Mouse (Mus musculus) heart, embryonic 15.5 days (tissue): Measurements from ENCODE around the gene Sephs1. TPM values are rescaled to one million over a fixed set of nuclear protein-coding genes. Genes with fewer than 3 reads are reported as not detected.

ENCODE experiments used
- ATAC-seq: fragments of 200-750 bp; cut with Nextera tagmentation; replicated peaks from 2 replicates; pipeline ENCODE4 v1.8.0; 2017; ENCODE audit warnings: low read depth, moderate TSS enrichment; ENCODE audit not compliant: insufficient number of reproducible peaks, insufficient read depth, low FRiP score
- H3K27ac ChIP-seq: fragments of 300-500 bp; sonication (generic); 2 replicates; pipeline ENCODE4 v1.5.1; 2015; ENCODE audit warnings: mild to moderate bottlenecking, inconsistent platforms
- H3K27me3 ChIP-seq: fragments of 300-500 bp; sonication (generic); 2 replicates; pipeline ENCODE4 v1.6.1; 2015; ENCODE audit warnings: inconsistent platforms
- H3K36me3 ChIP-seq: fragments of 300-500 bp; sonication (generic); 2 replicates; pipeline ENCODE4 v1.6.1; 2015; ENCODE audit warnings: mild to moderate bottlenecking, inconsistent platforms
- H3K4me1 ChIP-seq: fragments of 300-500 bp; sonication (generic); replicated peaks from 2 replicates; pipeline ENCODE4 v1.6.1; 2015; ENCODE audit warnings: inconsistent platforms
- H3K4me2 ChIP-seq: fragments of 300-500 bp; sonication (generic); 2 replicates; pipeline ENCODE4 v1.6.1; 2015; ENCODE audit warnings: inconsistent platforms, mild to moderate bottlenecking, moderate library complexity
- H3K4me3 ChIP-seq: fragments of 300-500 bp; sonication (generic); 2 replicates; pipeline ENCODE4 v1.5.1; 2015; ENCODE audit warnings: mild to moderate bottlenecking, inconsistent platforms
- H3K9ac ChIP-seq: fragments of 300-500 bp; sonication (generic); 2 replicates; pipeline ENCODE4 v1.6.1; 2015; ENCODE audit warnings: mild to moderate bottlenecking, inconsistent platforms
- H3K9me3 ChIP-seq: fragments of 300-500 bp; sonication (generic); replicated peaks from 2 replicates; pipeline ENCODE4 v1.6.1; 2016; ENCODE audit warnings: inconsistent platforms
- WGBS: fragments of 180-500 bp; shearing (Covaris S2); methylation state at CpG from one replicate; pipeline ENCODE4 v1.1.7; 2015; ENCODE audit warnings: mixed read lengths; 5-methylcytosine and 5-hydroxymethylcytosine counted together
- polyA plus RNA-seq: library from polyadenylated mRNA; unstranded; fragments of >200 nt; fragmentation: Nextera tagmentation; extraction: Ambion mirVana; gene quantifications from 2 replicates; pipeline ENCODE4 v1.2.1, GENCODE M21; 2015

Gene Sephs1
- 33.7 and 42.3 TPM in 2 replicates for polyA plus RNA-seq

- no peaks in the 10 kb centered on the region for H3K27me3 ChIP-seq
- under 1% methylated on average over 98 of the region's 115 CpGs for WGBS
These were observed at the start of gene Sephs1 for GRCm38 (mm10) chr2:4881350-4882248. Gene Sephs1, plus strand, starts transcription at chr2:4881564.

GRCm38 (mm10) chr2:4832166-4832565, 49.2 kb upstream of the Sephs1 start:
- H3K4me3 ChIP-seq, result no peak overlapping the region
- no peaks in the 10 kb centered on the region for H3K9me3 ChIP-seq
- 69% methylated on average over 4 of the region's 4 CpGs for WGBS
- H3K27ac ChIP-seq, result no peak overlapping the region
- no peak overlapping the region for H3K4me2 ChIP-seq
- H3K9ac ChIP-seq, result no peak overlapping the region
- no peaks in the 10 kb centered on the region for H3K27me3 ChIP-seq
- H3K4me1 ChIP-seq, result no peaks in the 10 kb centered on the region
- no peak for ATAC-seq
- no peaks in the 10 kb centered on the region for H3K36me3 ChIP-seq

More at GRCm38 (mm10) chr2:4881350-4882248, at the start of gene Sephs1:
- peak; percentile 74 for ATAC-seq
- peak within 1 kb of the TSS; percentile 99 for H3K9ac ChIP-seq
- peak within 1 kb of the TSS; percentile 89 for H3K4me2 ChIP-seq
- no peaks in the 10 kb centered on the region for H3K9me3 ChIP-seq
- peaks cover 19% of the 10 kb centered on the region for H3K4me1 ChIP-seq
- H3K4me3 ChIP-seq, result peak within 1 kb of the TSS; percentile 93
- peaks cover 14% of the 10 kb centered on the region for H3K36me3 ChIP-seq
- peak within 1 kb of the TSS; percentile 100 for H3K27ac ChIP-seq

- Histone ChIP-seq H3K9ac (no peak overlapping the region), H3K9me3 (no peaks in the 10 kb centered on the region), H3K4me2 (no peak overlapping the region), H3K4me1 (no peaks in the 10 kb centered on the region), H3K4me3 (no peak overlapping the region), H3K27me3 (no peaks in the 10 kb centered on the region), H3K36me3 (no peaks in the 10 kb centered on the region), H3K27ac (no peak overlapping the region)
- no peak for ATAC-seq
- 88% methylated on average over 2 of the region's 2 CpGs for WGBS
These were observed 31.9 kb upstream of the Sephs1 start for GRCm38 (mm10) chr2:4849449-4849848.

- no peaks in the 10 kb centered on the region for H3K9me3 ChIP-seq
- H3K4me3 ChIP-seq, result no peak overlapping the region
- H3K4me1 ChIP-seq, result no peaks in the 10 kb centered on the region
- no peaks in the 10 kb centered on the region for H3K27me3 ChIP-seq
- H3K9ac ChIP-seq, result no peak overlapping the region
- no peak overlapping the region for H3K27ac ChIP-seq
- WGBS, result 60% methylated on average over 5 of the region's 5 CpGs
- no peak overlapping the region for H3K4me2 ChIP-seq
- H3K36me3 ChIP-seq, result no peaks in the 10 kb centered on the region
- ATAC-seq, result no peak
These were observed 24.2 kb upstream of the Sephs1 start for GRCm38 (mm10) chr2:4857186-4857585.

GRCm38 (mm10) chr2:4858161-4858560, 23.2 kb upstream of the Sephs1 start:
- ATAC-seq, result no peak
- 62% methylated on average over 10 of the region's 10 CpGs for WGBS
- no peak overlapping the region for H3K4me3 ChIP-seq

GRCm38 (mm10) chr2:4864008-4864816, 17.2 kb upstream of the Sephs1 start:
- ATAC-seq, result peak; percentile 45; the same call in 1 of the 2 replicates
- H3K27ac ChIP-seq, result no peak overlapping the region
- no peak overlapping the region for H3K9ac ChIP-seq
- no peaks in the 10 kb centered on the region for H3K36me3 ChIP-seq
- H3K27me3 ChIP-seq, result no peaks in the 10 kb centered on the region
- no peaks in the 10 kb centered on the region for H3K9me3 ChIP-seq
- H3K4me1 ChIP-seq, result no peaks in the 10 kb centered on the region
- WGBS, result 41% methylated on average over 7 of the region's 7 CpGs
- no peak overlapping the region for H3K4me3 ChIP-seq
- no peak overlapping the region for H3K4me2 ChIP-seq

More at GRCm38 (mm10) chr2:4858161-4858560, 23.2 kb upstream of the Sephs1 start:
- Histone ChIP-seq H3K27ac (no peak overlapping the region), H3K9me3 (no peaks in the 10 kb centered on the region), H3K4me1 (no peaks in the 10 kb centered on the region), H3K9ac (no peak overlapping the region), H3K27me3 (no peaks in the 10 kb centered on the region), H3K36me3 (no peaks in the 10 kb centered on the region), H3K4me2 (no peak overlapping the region)

- H3K4me3 ChIP-seq, result no peak overlapping the region
- H3K36me3 ChIP-seq, result no peaks in the 10 kb centered on the region
- no peak for ATAC-seq
- H3K9ac ChIP-seq, result no peak overlapping the region
- WGBS, result 39% methylated on average over 9 of the region's 9 CpGs
- no peak overlapping the region for H3K4me2 ChIP-seq
- no peaks in the 10 kb centered on the region for H3K27me3 ChIP-seq
- no peaks in the 10 kb centered on the region for H3K4me1 ChIP-seq
- no peak overlapping the region for H3K27ac ChIP-seq
- H3K9me3 ChIP-seq, result no peaks in the 10 kb centered on the region
These were observed 16.5 kb upstream of the Sephs1 start for GRCm38 (mm10) chr2:4864817-4865296.

GRCm38 (mm10) chr2:4868028-4868725, 13.2 kb upstream of the Sephs1 start:
- WGBS, result 82% methylated on average over 12 of the region's 12 CpGs

GRCm38 (mm10) chr2:4872740-4873139, 8.6 kb upstream of the Sephs1 start:
- no peak for ATAC-seq
- no peak overlapping the region for H3K4me2 ChIP-seq
- H3K9ac ChIP-seq, result no peak overlapping the region
- no peak overlapping the region for H3K4me3 ChIP-seq
- H3K36me3 ChIP-seq, result no peaks in the 10 kb centered on the region
- WGBS, result 67% methylated on average over 9 of the region's 9 CpGs
- H3K27me3 ChIP-seq, result no peaks in the 10 kb centered on the region
- H3K4me1 ChIP-seq, result no peaks in the 10 kb centered on the region
- no peak overlapping the region for H3K27ac ChIP-seq
- H3K9me3 ChIP-seq, result no peaks in the 10 kb centered on the region

More at GRCm38 (mm10) chr2:4868028-4868725, 13.2 kb upstream of the Sephs1 start:
- H3K27me3 ChIP-seq, result no peaks in the 10 kb centered on the region
- H3K27ac ChIP-seq, result no peak overlapping the region
- no peaks in the 10 kb centered on the region for H3K36me3 ChIP-seq
- no peak overlapping the region for H3K4me2 ChIP-seq
- H3K9ac ChIP-seq, result no peak overlapping the region
- H3K9me3 ChIP-seq, result no peaks in the 10 kb centered on the region
- no peaks in the 10 kb centered on the region for H3K4me1 ChIP-seq
- ATAC-seq, result no peak
- no peak overlapping the region for H3K4me3 ChIP-seq

GRCm38 (mm10) chr2:4873331-4873730, 8.0 kb upstream of the Sephs1 start:
- WGBS, result 49% methylated on average over 6 of the region's 6 CpGs
- Histone ChIP-seq H3K4me2 (no peak overlapping the region), H3K4me3 (no peak overlapping the region), H3K36me3 (no peaks in the 10 kb centered on the region), H3K9me3 (no peaks in the 10 kb centered on the region), H3K27me3 (no peaks in the 10 kb centered on the region), H3K9ac (no peak overlapping the region), H3K4me1 (no peaks in the 10 kb centered on the region), H3K27ac (no peak overlapping the region)
- no peak for ATAC-seq

- H3K4me1 ChIP-seq, result no peaks in the 10 kb centered on the region
- no peak overlapping the region for H3K27ac ChIP-seq
- no peak overlapping the region for H3K9ac ChIP-seq
- no peaks in the 10 kb centered on the region for H3K36me3 ChIP-seq
- H3K4me3 ChIP-seq, result no peak overlapping the region
- no peak for ATAC-seq
- no peaks in the 10 kb centered on the region for H3K27me3 ChIP-seq
- H3K9me3 ChIP-seq, result no peaks in the 10 kb centered on the region
- no peak overlapping the region for H3K4me2 ChIP-seq
- WGBS, result 62% methylated on average over 1 of the region's 1 CpGs
These were observed 6.3 kb upstream of the Sephs1 start for GRCm38 (mm10) chr2:4875090-4875489.
